Mouse (Mus musculus): ENCODE data around the gene Tm9sf2. TPM values are rescaled to one million over a fixed set of nuclear protein-coding genes. Genes with fewer than 3 reads are reported as not detected.

The Tm9sf2 gene
- polyA plus RNA-seq, 2 experiments: 26.4 to 67.1 TPM

GRCm38 (mm10) chr14:122200247-122200885, 93.5 kb downstream of the Tm9sf2 start:
- WGBS (ENCODE audit: insufficient replicate concordance): 81% methylated on average over 14 of the region's 14 CpGs
- DNase-seq (ENCODE audit: low read depth in 3 of 3, low spot score in 3 of 3): no peak
- no peak for ATAC-seq (ENCODE audit: insufficient read depth)
- Histone ChIP-seq H3K4me1 (replicated peaks; ENCODE audit: control insufficient read depth in 2 of 2, insufficient read depth in 2 of 2, low read length in 1 of 2) (no peaks in the 10 kb centered on the region), H3K4me2 (ENCODE audit: low read depth) (no peak overlapping the region), H3K4me3 (ENCODE audit: insufficient read depth in 1 of 2, low read depth in 2 of 2, low read length in 2 of 2) (no peak overlapping the region), H3K27me3 (ENCODE audit: control insufficient read depth, insufficient read depth, low read length) (no peaks in the 10 kb centered on the region), H3K9me3 (ENCODE audit: control insufficient read depth, low read length) (no peaks in the 10 kb centered on the region), H3K27ac (no peak overlapping the region), H3K9ac (replicated peaks) (no peak overlapping the region), H3K36me3 (replicated peaks; ENCODE audit: control insufficient read depth, insufficient read depth, low read depth) (no peaks in the 10 kb centered on the region)
- TF ChIP-seq EP300 (IDR thresholded peaks at IDR 0.05; ENCODE audit: low read depth): no peak
- TF ChIP-seq CTCF (IDR thresholded peaks at IDR 0.05; ENCODE audit: low read depth): no peak

- ATAC-seq (ENCODE audit: insufficient read depth) (no peak), DNase-seq (ENCODE audit: low read depth in 3 of 3, low spot score in 3 of 3) (no peak)
- Histone ChIP-seq H3K4me1 (replicated peaks; ENCODE audit: control insufficient read depth in 2 of 2, insufficient read depth in 2 of 2, low read length in 1 of 2) (no peaks in the 10 kb centered on the region), H3K9ac (replicated peaks) (no peak overlapping the region), H3K9me3 (ENCODE audit: control insufficient read depth, low read length) (no peaks in the 10 kb centered on the region), H3K27me3 (ENCODE audit: control insufficient read depth, insufficient read depth, low read length) (no peaks in the 10 kb centered on the region), H3K27ac (no peak overlapping the region), H3K4me2 (ENCODE audit: low read depth) (no peak overlapping the region), H3K36me3 (replicated peaks; ENCODE audit: control insufficient read depth, insufficient read depth, low read depth) (no peaks in the 10 kb centered on the region), H3K4me3 (ENCODE audit: insufficient read depth in 1 of 2, low read depth in 2 of 2, low read length in 2 of 2) (no peak overlapping the region)
- no peak for TF ChIP-seq CTCF (IDR thresholded peaks at IDR 0.05; ENCODE audit: low read depth)
- no peak for TF ChIP-seq EP300 (IDR thresholded peaks at IDR 0.05; ENCODE audit: low read depth)
- 69% methylated on average over 5 of the region's 5 CpGs for WGBS (ENCODE audit: insufficient replicate concordance)
Observed at GRCm38 (mm10) chr14:122209177-122209576, 102.3 kb downstream of the Tm9sf2 start.

Other genes with a start within 250 kb of the Tm9sf2 start
- 9.4 and 10.1 TPM in 2 replicates for gene Ubac2, start 228.4 kb upstream of the Tm9sf2 start, polyA plus RNA-seq (2012; rRNA removed)
- gene Ubac2, start 228.4 kb upstream of the Tm9sf2 start, polyA plus RNA-seq (2014; fragmentation: Nextera tagmentation; extraction: Ambion mirVana): 16.4 TPM in 2 replicates
- 0.08 and 0.12 TPM in 2 replicates for gene Gpr18, start 191.3 kb upstream of the Tm9sf2 start, polyA plus RNA-seq (2012; rRNA removed)
- gene Gpr18, start 191.3 kb upstream of the Tm9sf2 start, polyA plus RNA-seq (2014; fragmentation: Nextera tagmentation; extraction: Ambion mirVana): 0.17 TPM in 1 of 2 replicates, not detected in the other
- gene Gpr183, start 141.8 kb upstream of the Tm9sf2 start, polyA plus RNA-seq (2012; rRNA removed): 0.75 and 0.79 TPM in 2 replicates
- gene Gpr183, start 141.8 kb upstream of the Tm9sf2 start, polyA plus RNA-seq (2014; fragmentation: Nextera tagmentation; extraction: Ambion mirVana): 0.62 and 1.3 TPM in 2 replicates
- not detected in 2 replicates for gene Timm8a2, start 72.4 kb upstream of the Tm9sf2 start, polyA plus RNA-seq (2012; rRNA removed)
- gene Timm8a2, start 72.4 kb upstream of the Tm9sf2 start, polyA plus RNA-seq (2014; fragmentation: Nextera tagmentation; extraction: Ambion mirVana): not detected in 2 replicates
- 10.0 and 15.6 TPM in 2 replicates for gene Clybl, start 74.7 kb downstream of the Tm9sf2 start, polyA plus RNA-seq (2012; rRNA removed)
- 28.9 and 29.4 TPM in 2 replicates for gene Clybl, start 74.7 kb downstream of the Tm9sf2 start, polyA plus RNA-seq (2014; fragmentation: Nextera tagmentation; extraction: Ambion mirVana)

Measured in liver, embryonic 14.5 days (tissue).